Mouse (Mus musculus): Measurements from ENCODE around the gene Nlrc5.

Nlrc5 gene

GRCm38 (mm10) chr8:94528245-94528644 is 94.1 kb downstream of the Nlrc5 start:
- peak in 1 of 2 experiments; percentile 34 for DNase-seq (ENCODE audit: low spot score in 2 of 2)

- DNase-seq (ENCODE audit: low spot score in 2 of 2) = no peak
Measured at GRCm38 (mm10) chr8:94529875-94530274, 95.7 kb downstream of the Nlrc5 start.

- no peak for DNase-seq (ENCODE audit: low spot score in 2 of 2)
Measured at GRCm38 (mm10) chr8:94530643-94531042, 96.5 kb downstream of the Nlrc5 start.

- DNase-seq (ENCODE audit: low spot score in 2 of 2) = no peak
Measured at GRCm38 (mm10) chr8:94532000-94532399, 97.8 kb downstream of the Nlrc5 start.

GRCm38 (mm10) chr8:94532525-94532872 is 98.3 kb downstream of the Nlrc5 start:
- DNase-seq (ENCODE audit: low spot score in 2 of 2) = no peak

GRCm38 (mm10) chr8:94532873-94533671 is 98.9 kb downstream of the Nlrc5 start, which contains the start of gene Cpne2:
Cpne2 (plus strand) TSS chr8:94532990.
- DNase-seq (ENCODE audit: low spot score in 2 of 2) = peak; percentile 52 to 57

- no peak for DNase-seq (ENCODE audit: low spot score in 2 of 2)
Measured at GRCm38 (mm10) chr8:94534612-94535011, 100.5 kb downstream of the Nlrc5 start.

GRCm38 (mm10) chr8:94535631-94536030 is 101.5 kb downstream of the Nlrc5 start:
- DNase-seq (ENCODE audit: low spot score in 2 of 2) = no peak

GRCm38 (mm10) chr8:94537456-94537855 is 103.3 kb downstream of the Nlrc5 start:
- no peak for DNase-seq (ENCODE audit: low spot score in 2 of 2)

GRCm38 (mm10) chr8:94540025-94540424 is 105.9 kb downstream of the Nlrc5 start:
- peak in 1 of 2 experiments; percentile 35 for DNase-seq (ENCODE audit: low spot score in 2 of 2)

- peak in 1 of 2 experiments; percentile 27 for DNase-seq (ENCODE audit: low spot score in 2 of 2)
Measured at GRCm38 (mm10) chr8:94540889-94541795, 107.0 kb downstream of the Nlrc5 start.

GRCm38 (mm10) chr8:94543981-94544380 is 109.8 kb downstream of the Nlrc5 start:
- no peak for DNase-seq (ENCODE audit: low spot score in 2 of 2)

GRCm38 (mm10) chr8:94549041-94549440 is 114.9 kb downstream of the Nlrc5 start:
- no peak for DNase-seq (ENCODE audit: low spot score in 2 of 2)

- no peak for DNase-seq (ENCODE audit: low spot score in 2 of 2)
Measured at GRCm38 (mm10) chr8:94549482-94549881, 115.3 kb downstream of the Nlrc5 start.

GRCm38 (mm10) chr8:94549998-94550397 is 115.8 kb downstream of the Nlrc5 start:
- no peak for DNase-seq (ENCODE audit: low spot score in 2 of 2)

GRCm38 (mm10) chr8:94551471-94552422 is 117.6 kb downstream of the Nlrc5 start:
- DNase-seq (ENCODE audit: low spot score in 2 of 2) = peak; percentile 54 to 57

- no peak for DNase-seq (ENCODE audit: low spot score in 2 of 2)
Measured at GRCm38 (mm10) chr8:94552696-94553095, 118.5 kb downstream of the Nlrc5 start.

GRCm38 (mm10) chr8:94557281-94557680 is 123.1 kb downstream of the Nlrc5 start:
- DNase-seq (ENCODE audit: low spot score in 2 of 2) = no peak

- no peak for DNase-seq (ENCODE audit: low spot score in 2 of 2)
Measured at GRCm38 (mm10) chr8:94561256-94561655, 127.1 kb downstream of the Nlrc5 start.

- DNase-seq (ENCODE audit: low spot score in 2 of 2) = no peak
Measured at GRCm38 (mm10) chr8:94564421-94564820, 130.3 kb downstream of the Nlrc5 start.

GRCm38 (mm10) chr8:94566033-94566432 is 131.9 kb downstream of the Nlrc5 start:
- no peak for DNase-seq (ENCODE audit: low spot score in 2 of 2)

Measured in spleen, postnatal 36 days (tissue).